Mouse (Mus musculus): ENCODE measurements around the gene Sec22c. TPM values are rescaled to one million over a fixed set of nuclear protein-coding genes. Genes with fewer than 3 reads are reported as not detected.

The Sec22c gene
- polyA plus RNA-seq, 1 experiment from 2014 or later: 6.2 TPM

- no peak overlapping the region for H3K4me3 ChIP-seq
- no peaks in the 10 kb centered on the region for H3K9me3 ChIP-seq (replicated peaks)
- no peaks in the 10 kb centered on the region for H3K36me3 ChIP-seq
- no peak overlapping the region for H3K9ac ChIP-seq
- peaks cover 31% of the 10 kb centered on the region for H3K4me1 ChIP-seq (replicated peaks)
- H3K4me2 ChIP-seq: no peak overlapping the region
- no peak for ATAC-seq (ENCODE audit: insufficient number of reproducible peaks, low FRiP score)
- 27% methylated on average over 7 of the region's 7 CpGs for WGBS
- H3K27me3 ChIP-seq (replicated peaks): peaks cover 43% of the 10 kb centered on the region
- H3K27ac ChIP-seq (ENCODE audit: poor library complexity, severe bottlenecking): no peak overlapping the region
Observed at GRCm38 (mm10) chr9:121671300-121671699, 34.0 kb downstream of the Sec22c start.

GRCm38 (mm10) chr9:121669348-121669791, 35.9 kb downstream of the Sec22c start:
- peak; percentile 49 for ATAC-seq (ENCODE audit: insufficient number of reproducible peaks, low FRiP score)
- peaks cover 55% of the 10 kb centered on the region for H3K27me3 ChIP-seq (replicated peaks)

GRCm38 (mm10) chr9:121667822-121668221, 37.5 kb downstream of the Sec22c start:
- peaks cover 63% of the 10 kb centered on the region for H3K27me3 ChIP-seq (replicated peaks)
- H3K4me1 ChIP-seq (replicated peaks): peaks cover 27% of the 10 kb centered on the region
- no peaks in the 10 kb centered on the region for H3K36me3 ChIP-seq
- H3K4me3 ChIP-seq: no peak overlapping the region
- no peak overlapping the region for H3K4me2 ChIP-seq
- no peak overlapping the region for H3K9ac ChIP-seq
- ATAC-seq (ENCODE audit: insufficient number of reproducible peaks, low FRiP score): no peak
- no peaks in the 10 kb centered on the region for H3K9me3 ChIP-seq (replicated peaks)
- 71% methylated on average over 11 of the region's 11 CpGs for whole genome bisulfite sequencing
- H3K27ac ChIP-seq (ENCODE audit: poor library complexity, severe bottlenecking): no peak overlapping the region

More at GRCm38 (mm10) chr9:121669348-121669791, 35.9 kb downstream of the Sec22c start:
- WGBS: under 1% methylated on average over 28 of the region's 28 CpGs
- Histone ChIP-seq H3K4me3 (peak overlapping the region; percentile 38), H3K4me2 (peak overlapping the region; percentile 72), H3K9me3 (replicated peaks) (no peaks in the 10 kb centered on the region), H3K9ac (peak overlapping the region; percentile 38), H3K36me3 (no peaks in the 10 kb centered on the region), H3K4me1 (replicated peaks) (peaks cover 31% of the 10 kb centered on the region), H3K27ac (ENCODE audit: poor library complexity, severe bottlenecking) (no peak overlapping the region)

GRCm38 (mm10) chr9:121666957-121667630, 38.2 kb downstream of the Sec22c start:
- Histone ChIP-seq H3K9ac (no peak overlapping the region), H3K27me3 (replicated peaks) (peaks cover 63% of the 10 kb centered on the region), H3K4me1 (replicated peaks) (peaks cover 20% of the 10 kb centered on the region), H3K27ac (ENCODE audit: poor library complexity, severe bottlenecking) (no peak overlapping the region), H3K4me3 (no peak overlapping the region), H3K9me3 (replicated peaks) (no peaks in the 10 kb centered on the region), H3K36me3 (no peaks in the 10 kb centered on the region), H3K4me2 (no peak overlapping the region)
- WGBS: 69% methylated on average over 16 of the region's 16 CpGs
- no peak for ATAC-seq (ENCODE audit: insufficient number of reproducible peaks, low FRiP score)

GRCm38 (mm10) chr9:121664104-121664503, 41.2 kb downstream of the Sec22c start:
- Histone ChIP-seq H3K27me3 (replicated peaks) (peaks cover 66% of the 10 kb centered on the region), H3K4me1 (replicated peaks) (no peaks in the 10 kb centered on the region; the same call in 1 of the 2 replicates), H3K4me2 (no peak overlapping the region), H3K9ac (no peak overlapping the region), H3K27ac (ENCODE audit: poor library complexity, severe bottlenecking) (no peak overlapping the region), H3K36me3 (no peaks in the 10 kb centered on the region), H3K9me3 (replicated peaks) (no peaks in the 10 kb centered on the region), H3K4me3 (no peak overlapping the region)
- ATAC-seq (ENCODE audit: insufficient number of reproducible peaks, low FRiP score): no peak
- WGBS: 73% methylated on average over 5 of the region's 5 CpGs

GRCm38 (mm10) chr9:121663467-121663866, 41.8 kb downstream of the Sec22c start:
- no peak for ATAC-seq (ENCODE audit: insufficient number of reproducible peaks, low FRiP score)
- Histone ChIP-seq H3K27ac (ENCODE audit: poor library complexity, severe bottlenecking) (no peak overlapping the region), H3K4me3 (no peak overlapping the region), H3K9me3 (replicated peaks) (no peaks in the 10 kb centered on the region), H3K4me2 (no peak overlapping the region), H3K9ac (no peak overlapping the region), H3K4me1 (replicated peaks) (no peaks in the 10 kb centered on the region), H3K36me3 (no peaks in the 10 kb centered on the region), H3K27me3 (replicated peaks) (peaks cover 66% of the 10 kb centered on the region)
- WGBS: 70% methylated on average over 6 of the region's 6 CpGs

GRCm38 (mm10) chr9:121659791-121660190, 45.5 kb downstream of the Sec22c start:
- Histone ChIP-seq H3K4me1 (replicated peaks) (no peaks in the 10 kb centered on the region), H3K27me3 (replicated peaks) (peaks cover 45% of the 10 kb centered on the region), H3K4me2 (no peak overlapping the region), H3K27ac (ENCODE audit: poor library complexity, severe bottlenecking) (no peak overlapping the region), H3K9me3 (replicated peaks) (no peaks in the 10 kb centered on the region), H3K36me3 (no peaks in the 10 kb centered on the region), H3K9ac (no peak overlapping the region), H3K4me3 (no peak overlapping the region)
- 68% methylated on average over 7 of the region's 7 CpGs for WGBS
- ATAC-seq (ENCODE audit: insufficient number of reproducible peaks, low FRiP score): no peak

GRCm38 (mm10) chr9:121658248-121658647, 47.0 kb downstream of the Sec22c start:
- H3K4me1 ChIP-seq (replicated peaks): no peaks in the 10 kb centered on the region

GRCm38 (mm10) chr9:121657143-121657542, 48.1 kb downstream of the Sec22c start:
- H3K4me2 ChIP-seq: no peak overlapping the region
- ATAC-seq (ENCODE audit: insufficient number of reproducible peaks, low FRiP score): no peak

More at GRCm38 (mm10) chr9:121658248-121658647, 47.0 kb downstream of the Sec22c start:
- Histone ChIP-seq H3K9me3 (replicated peaks) (no peaks in the 10 kb centered on the region), H3K4me3 (no peak overlapping the region), H3K27ac (ENCODE audit: poor library complexity, severe bottlenecking) (no peak overlapping the region), H3K4me2 (no peak overlapping the region), H3K36me3 (no peaks in the 10 kb centered on the region), H3K27me3 (replicated peaks) (peaks cover 38% of the 10 kb centered on the region), H3K9ac (no peak overlapping the region)
- no peak for ATAC-seq (ENCODE audit: insufficient number of reproducible peaks, low FRiP score)
- 68% methylated on average over 7 of the region's 7 CpGs for WGBS

GRCm38 (mm10) chr9:121656322-121656721, 49.0 kb downstream of the Sec22c start:
- Histone ChIP-seq H3K9ac (no peak overlapping the region), H3K9me3 (replicated peaks) (no peaks in the 10 kb centered on the region), H3K27me3 (replicated peaks) (peaks cover 33% of the 10 kb centered on the region), H3K4me3 (no peak overlapping the region), H3K36me3 (no peaks in the 10 kb centered on the region), H3K4me2 (no peak overlapping the region), H3K4me1 (replicated peaks) (no peaks in the 10 kb centered on the region), H3K27ac (ENCODE audit: poor library complexity, severe bottlenecking) (no peak overlapping the region)
- no peak for ATAC-seq (ENCODE audit: insufficient number of reproducible peaks, low FRiP score)
- WGBS: 85% methylated on average over 5 of the region's 5 CpGs

More at GRCm38 (mm10) chr9:121657143-121657542, 48.1 kb downstream of the Sec22c start:
- Histone ChIP-seq H3K36me3 (no peaks in the 10 kb centered on the region), H3K9ac (no peak overlapping the region), H3K27me3 (replicated peaks) (peaks cover 35% of the 10 kb centered on the region), H3K4me1 (replicated peaks) (no peaks in the 10 kb centered on the region), H3K4me3 (no peak overlapping the region), H3K9me3 (replicated peaks) (no peaks in the 10 kb centered on the region), H3K27ac (ENCODE audit: poor library complexity, severe bottlenecking) (no peak overlapping the region)
- WGBS: 45% methylated on average over 13 of the region's 13 CpGs

GRCm38 (mm10) chr9:121653668-121654067, 51.6 kb downstream of the Sec22c start:
- Histone ChIP-seq H3K4me2 (no peak overlapping the region), H3K36me3 (no peaks in the 10 kb centered on the region), H3K9ac (no peak overlapping the region), H3K27ac (ENCODE audit: poor library complexity, severe bottlenecking) (no peak overlapping the region), H3K4me1 (replicated peaks) (no peaks in the 10 kb centered on the region), H3K9me3 (replicated peaks) (no peaks in the 10 kb centered on the region), H3K4me3 (no peak overlapping the region), H3K27me3 (replicated peaks) (peaks cover 13% of the 10 kb centered on the region; the same call in 1 of the 2 replicates)
- no peak for ATAC-seq (ENCODE audit: insufficient number of reproducible peaks, low FRiP score)
- WGBS: 85% methylated on average over 10 of the region's 10 CpGs

Data from heart, embryonic 12.5 days (tissue).